ENCODE assay signal across 8 mouse cellular contexts in genomic region chr10:9901697-9902239, GRCm38 (mm10). TPM values are rescaled to one million over a fixed set of nuclear protein-coding genes. Genes with fewer than 3 reads are reported as not detected.
DNase-seq lines count a peak whose midpoint lies in the region; ATAC-seq lines count a peak whose summit lies in the region.

No protein-coding gene starts in this region.

- peak; percentile 93 for DNase-seq in embryo, embryonic 10 days (ENCODE audit: low spot score)
- peak; percentile 44 for DNase-seq in gastrocnemius, postnatal 10 days
- peak; percentile 95 for DNase-seq in induced T-regulatory cell, adult 2 months (ENCODE audit: low read depth)
- peak; percentile 88 to 93 for DNase-seq in left cerebral cortex, adult 9 months (ENCODE audit: low spot score in 2 of 2)
- DNase-seq in right cerebral cortex, postnatal 14 days: peak; percentile 62
- peak; percentile 64 to 82 for DNase-seq in urinary bladder, postnatal 36 days (ENCODE audit: low spot score in 2 of 2)

- peak; percentile 95 for ATAC-seq in activated CD4-positive, CD25-positive, alpha-beta regulatory T cell, adult 4 months
- peak; percentile 86 for ATAC-seq in megakaryocyte progenitor cell, adult 5-6 weeks (replicated peaks; ENCODE audit: poor library complexity)

RNA-seq across cellular contexts. Expression of gene Stxbp5, which starts 0.9 kb away (rescaled TPM):
- 10 to 100 TPM; 10.5 to 10.9 TPM for polyA plus RNA-seq in activated CD4-positive, CD25-positive, alpha-beta regulatory T cell, adult 4 months (2017; shearing (Covaris generic))
- total RNA-seq in gastrocnemius, postnatal 10 days (2021): 10 to 100 TPM in 1 of 2 experiments, 1 to 10 TPM in 1; 6.6 to 12.0 TPM
- total RNA-seq in megakaryocyte progenitor cell, adult 5-6 weeks (2015): 63.4 and 71.4 TPM in 2 replicates
- total RNA-seq in megakaryocyte progenitor cell, adult 5-6 weeks (2017): 39.4 and 44.3 TPM in 2 replicates

Comparison
In these comparisons a context has a peak if more than half of its experiments do, and no peak if none do; other contexts are left out.
1. Peak in every context shown above with its lines: DNase-seq and ATAC-seq.
2. DNase-seq: peak in every context shown above with its lines; median percentile 95 in induced T-regulatory cell, adult 2 months; 93 in embryo, embryonic 10 days; 90 in left cerebral cortex, adult 9 months; 73 in urinary bladder, postnatal 36 days; 62 in right cerebral cortex, postnatal 14 days; 44 in gastrocnemius, postnatal 10 days.